Mouse (Mus musculus): ENCODE data around the gene Cd3eap. TPM values are rescaled to one million over a fixed set of nuclear protein-coding genes. Genes with fewer than 3 reads are reported as not detected.
A peak's percentile ranks its signal among the peaks of the same experiment; 100 is the strongest.

Cd3eap gene
- polyA plus RNA-seq, 1 experiment from 2014 or later, result 20.5 TPM

DNA sequence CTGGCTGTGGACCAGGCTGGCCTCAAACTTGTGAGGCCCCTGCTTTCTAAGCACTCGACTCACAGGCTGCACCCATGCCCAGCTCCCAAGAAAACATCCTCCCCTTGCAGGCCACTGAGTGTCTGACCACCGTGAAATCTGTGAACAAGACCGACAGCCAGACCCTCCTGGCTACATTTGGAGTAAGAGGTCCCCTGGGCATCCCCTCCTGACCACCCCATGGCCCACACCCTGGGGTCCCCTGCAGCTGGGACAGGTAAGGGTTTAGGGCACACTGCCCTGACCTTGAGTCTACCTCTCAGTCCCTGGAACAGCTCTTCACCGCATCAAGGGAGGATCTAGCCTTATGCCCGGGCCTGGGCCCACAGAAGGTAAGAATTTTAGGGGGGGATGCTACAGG, 4.3 kb downstream of the Cd3eap start:
- Histone ChIP-seq H3K79me2 (ENCODE audit: inconsistent target) (no peaks in the 10 kb centered on the region), H3K27ac (no peak overlapping the region), H3K36me3 (ENCODE audit: inconsistent target) (peaks cover 28% of the 10 kb centered on the region; the same call in 1 of the 2 replicates), H3K4me3 (ENCODE audit: inconsistent target) (no peak overlapping the region)
- 98% methylated on average over 5 of the region's 5 CpGs for WGBS (ENCODE audit: missing documents)

DNA sequence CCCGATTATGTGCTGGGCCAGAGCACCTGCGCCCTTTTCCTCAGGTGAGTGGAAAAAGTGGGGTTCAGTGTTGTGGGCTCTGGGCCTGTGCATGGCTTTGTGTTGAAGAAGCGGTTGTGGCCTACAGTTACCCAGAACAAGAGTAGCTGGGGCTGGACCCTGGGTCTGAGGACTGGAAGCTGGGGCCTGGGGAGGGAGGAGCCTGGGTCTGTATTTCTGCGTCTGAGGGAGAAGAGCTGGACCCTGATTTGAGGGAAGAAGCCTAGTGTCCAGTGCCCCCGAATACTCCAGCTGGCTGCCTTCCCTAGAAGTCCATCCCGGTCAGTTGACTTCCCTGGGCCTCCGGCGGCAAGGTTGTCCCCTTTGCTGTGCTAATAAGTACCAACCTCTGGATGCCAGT, 9.1 kb downstream of the Cd3eap start:
- WGBS (ENCODE audit: missing documents), result 97% methylated on average over 8 of the region's 8 CpGs
- Histone ChIP-seq H3K36me3 (ENCODE audit: inconsistent target) (peaks cover 39% of the 10 kb centered on the region; the same call in 1 of the 2 replicates), H3K27ac (no peak overlapping the region), H3K79me2 (ENCODE audit: inconsistent target) (no peaks in the 10 kb centered on the region), H3K4me3 (ENCODE audit: inconsistent target) (no peak overlapping the region)

DNA sequence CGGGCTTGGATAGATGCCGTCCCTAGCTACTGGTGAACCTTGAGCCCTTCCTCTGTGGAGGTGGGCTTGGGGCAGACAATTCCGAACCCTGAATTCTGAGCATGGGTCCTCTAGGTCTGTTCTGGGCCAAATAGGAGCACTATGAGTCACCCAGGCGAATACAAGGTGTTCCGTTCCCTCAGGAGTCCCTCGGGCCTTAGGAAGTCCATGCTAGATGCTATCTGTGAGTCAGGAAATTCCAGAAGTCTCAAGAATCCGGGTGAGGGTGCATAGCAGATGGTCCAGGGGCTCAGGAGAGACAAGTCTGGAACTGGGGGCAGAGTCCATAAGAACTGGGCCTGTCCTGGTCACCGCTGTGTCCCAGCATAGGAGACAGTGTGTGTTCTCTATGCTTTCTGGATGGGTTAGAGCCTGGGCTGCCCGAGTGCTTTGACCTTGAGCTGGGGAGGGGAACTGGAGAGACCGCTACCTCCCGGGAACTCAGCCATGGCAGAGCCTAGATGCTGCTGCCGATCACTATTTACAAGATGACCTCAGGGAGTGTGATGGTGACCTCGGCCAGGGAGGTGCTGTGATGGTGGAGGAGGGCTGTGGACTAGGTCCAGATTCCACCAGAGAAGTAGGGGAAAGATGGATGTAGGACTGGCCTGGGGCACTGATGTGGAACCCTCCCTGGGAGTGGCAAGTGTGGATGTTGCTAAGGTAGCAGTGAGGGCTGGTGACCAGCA, 9.9 kb downstream of the Cd3eap start:
- Histone ChIP-seq H3K27ac (no peak overlapping the region), H3K79me2 (ENCODE audit: inconsistent target) (no peaks in the 10 kb centered on the region), H3K36me3 (ENCODE audit: inconsistent target) (peaks cover 32% of the 10 kb centered on the region; the same call in 1 of the 2 replicates), H3K4me3 (ENCODE audit: inconsistent target) (no peak overlapping the region)
- 93% methylated on average over 13 of the region's 13 CpGs for WGBS (ENCODE audit: missing documents)

DNA sequence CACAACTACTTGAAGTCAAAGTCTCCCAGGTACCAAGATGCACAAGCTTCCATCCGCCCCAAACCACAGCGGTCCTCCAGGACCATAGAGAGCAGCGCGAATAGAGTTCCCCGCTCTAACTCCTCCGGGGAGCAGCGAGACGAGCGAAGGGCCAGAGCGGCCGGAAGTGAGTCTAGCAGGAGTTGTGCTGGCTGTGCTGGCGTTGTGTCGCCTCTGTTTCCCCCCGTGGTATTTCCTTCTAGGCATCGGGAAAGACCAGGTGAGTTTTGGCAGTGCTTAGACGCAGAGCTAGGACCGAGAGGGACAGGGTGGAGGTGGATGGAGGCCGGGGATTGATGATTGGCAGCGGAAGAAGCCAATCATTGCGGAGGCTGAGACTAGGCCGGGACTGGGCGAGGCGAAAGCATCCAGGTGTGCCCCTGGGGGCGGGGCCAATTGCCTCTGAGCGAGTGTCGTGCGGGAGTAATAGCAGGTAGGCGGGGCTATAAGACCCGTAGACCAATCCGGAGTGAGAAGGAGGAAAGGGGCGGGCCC, 14.3 kb downstream of the Cd3eap start:
- H3K79me2 ChIP-seq (ENCODE audit: inconsistent target), result no peaks in the 10 kb centered on the region
- WGBS (ENCODE audit: missing documents), result under 1% methylated on average over 31 of the region's 31 CpGs
- peak overlapping the region; percentile 63 for H3K4me3 ChIP-seq (ENCODE audit: inconsistent target)
- peak overlapping the region; percentile 25 for H3K27ac ChIP-seq
- H3K36me3 ChIP-seq (ENCODE audit: inconsistent target), result peaks cover 11% of the 10 kb centered on the region; the same call in 1 of the 2 replicates

DNA sequence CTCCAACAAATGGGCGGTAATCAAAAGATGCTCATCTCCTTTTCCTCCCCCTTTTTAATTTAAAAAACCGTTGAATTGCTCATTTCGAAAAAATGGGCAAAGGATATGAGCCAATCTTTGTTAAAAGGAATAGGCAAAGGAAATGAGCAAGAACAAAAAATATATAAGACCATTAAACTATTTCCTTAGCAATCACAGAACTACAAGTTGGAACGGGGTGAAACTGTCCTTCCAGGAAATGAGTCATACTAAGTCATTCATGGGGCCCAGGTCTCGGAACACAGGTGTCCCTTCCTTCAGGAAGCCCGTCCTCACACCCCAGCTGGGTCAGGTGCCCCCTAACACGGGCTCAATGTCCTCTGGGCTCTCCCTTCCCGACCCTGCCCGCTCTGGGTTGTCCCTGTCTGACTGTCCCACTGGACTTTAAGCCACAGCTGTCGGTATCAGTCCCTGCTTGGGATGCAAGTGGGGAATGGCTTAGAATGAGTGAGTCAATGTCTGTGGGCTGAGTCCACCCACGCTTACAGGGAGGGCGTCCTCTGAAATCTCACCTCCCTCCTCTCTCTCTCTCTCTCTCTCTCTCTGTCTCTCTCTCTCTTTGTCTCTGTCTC, 14.9 kb downstream of the Cd3eap start, which contains the start of gene Ercc1:
Gene Ercc1 (plus strand): TSS at position 542 of the 611 bp plus-strand sequence.
- Histone ChIP-seq H3K27ac (peak within 1 kb of the TSS; percentile 25), H3K4me3 (ENCODE audit: inconsistent target) (peak within 1 kb of the TSS; percentile 63), H3K36me3 (ENCODE audit: inconsistent target) (peaks cover 11% of the 10 kb centered on the region; the same call in 1 of the 2 replicates), H3K79me2 (ENCODE audit: inconsistent target) (no peaks in the 10 kb centered on the region)
- WGBS (ENCODE audit: missing documents), result 9% methylated on average over 12 of the region's 12 CpGs

DNA sequence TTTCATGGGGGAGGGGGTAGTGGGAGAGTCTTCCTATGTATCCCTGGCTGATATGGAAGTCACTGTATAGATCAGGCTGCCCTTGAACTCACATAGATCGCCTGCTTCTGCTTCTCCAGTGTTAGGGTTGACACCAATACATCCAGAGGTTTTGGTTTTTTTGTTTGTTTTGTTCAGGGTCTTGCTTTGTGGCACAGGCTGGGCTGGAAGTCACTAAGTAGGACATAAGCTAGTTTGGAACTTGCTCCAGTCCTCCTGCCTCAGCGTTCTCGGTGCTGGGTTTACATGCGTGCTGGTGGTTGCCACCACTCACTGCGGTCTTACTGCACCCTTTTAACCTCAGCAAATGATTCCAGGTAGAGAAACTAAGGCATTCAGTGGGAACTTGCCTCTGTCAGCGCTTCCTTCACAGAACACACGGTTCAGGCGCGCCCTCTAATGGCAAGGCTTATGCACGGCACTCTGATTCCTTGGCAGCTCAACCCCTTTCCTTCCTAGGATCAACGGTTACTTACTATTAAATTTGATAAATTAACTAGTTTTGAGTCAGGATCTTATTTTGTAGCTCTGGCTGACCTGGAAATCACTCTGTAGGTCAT, 16.0 kb downstream of the Cd3eap start:
- Histone ChIP-seq H3K79me2 (ENCODE audit: inconsistent target) (no peaks in the 10 kb centered on the region), H3K27ac (no peak overlapping the region), H3K36me3 (ENCODE audit: inconsistent target) (peaks cover 4% of the 10 kb centered on the region; the same call in 1 of the 2 replicates), H3K4me3 (ENCODE audit: inconsistent target) (no peak overlapping the region)
- 0% methylated on average over 11 of the region's 11 CpGs for WGBS (ENCODE audit: missing documents)

DNA sequence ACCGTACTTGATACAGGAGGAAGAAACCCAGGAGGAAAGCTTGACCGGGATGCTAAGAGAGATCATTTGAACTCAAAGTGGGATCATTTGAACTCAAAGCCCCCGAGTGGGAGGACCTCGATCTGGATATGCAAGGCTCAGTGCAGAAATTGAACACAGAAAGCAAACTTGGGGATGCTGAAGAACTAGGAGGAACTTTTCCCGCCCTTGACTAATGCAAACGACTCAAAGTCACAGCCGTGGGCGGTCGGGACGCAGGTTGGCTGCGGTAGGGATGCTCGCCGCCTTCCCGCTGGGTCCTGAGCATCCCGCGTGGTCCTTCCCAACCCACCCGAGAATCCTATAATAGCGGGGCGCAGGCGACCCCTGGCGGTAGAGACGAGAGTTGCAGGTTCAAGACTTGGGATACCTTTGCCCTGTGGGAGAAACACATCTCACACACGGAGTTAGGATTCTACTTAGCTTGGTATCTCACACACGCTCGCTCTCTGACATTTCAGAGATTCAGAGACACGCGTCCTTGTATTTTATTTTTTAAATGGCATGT, 16.7 kb downstream of the Cd3eap start:
- H3K79me2 ChIP-seq (ENCODE audit: inconsistent target), result no peaks in the 10 kb centered on the region
- 1% methylated on average over 27 of the region's 27 CpGs for WGBS (ENCODE audit: missing documents)
- no peak overlapping the region for H3K27ac ChIP-seq
- no peaks in the 10 kb centered on the region for H3K36me3 ChIP-seq (ENCODE audit: inconsistent target)
- no peak overlapping the region for H3K4me3 ChIP-seq (ENCODE audit: inconsistent target)

DNA sequence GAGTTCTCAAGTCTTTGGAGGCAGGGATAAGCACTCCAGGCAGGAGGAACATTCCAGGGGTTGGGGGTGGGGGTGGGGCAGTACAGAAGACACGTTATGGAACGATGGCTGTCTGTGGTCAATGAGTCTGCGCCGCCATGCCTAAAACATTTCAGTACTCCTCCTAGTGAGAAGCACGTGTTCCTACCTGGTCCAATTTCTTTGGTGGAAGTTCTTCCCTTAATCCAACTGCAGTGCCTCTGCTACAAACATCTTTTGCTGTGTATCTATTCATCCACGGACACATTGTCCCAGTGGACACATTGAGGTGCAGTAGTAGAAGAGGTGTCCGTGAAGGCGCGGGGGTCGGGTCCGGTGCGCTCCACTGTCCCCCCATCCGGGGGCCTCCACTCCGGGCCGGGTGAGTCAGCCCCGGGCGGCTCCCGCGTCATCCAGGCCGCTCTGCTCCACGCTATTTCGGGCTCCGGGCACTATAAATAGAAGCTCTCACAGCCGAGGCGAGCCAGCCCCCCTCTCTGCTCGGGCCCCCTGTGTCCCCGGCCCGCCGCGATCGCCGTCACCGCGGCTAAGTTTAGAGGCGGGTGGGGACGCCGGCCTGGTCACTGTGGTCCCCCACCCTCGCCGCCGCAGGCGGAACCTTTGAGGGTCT, 17.4 kb downstream of the Cd3eap start:
- Histone ChIP-seq H3K36me3 (ENCODE audit: inconsistent target) (no peaks in the 10 kb centered on the region), H3K27ac (no peak overlapping the region), H3K4me3 (ENCODE audit: inconsistent target) (no peak overlapping the region), H3K79me2 (ENCODE audit: inconsistent target) (no peaks in the 10 kb centered on the region)
- 2% methylated on average over 41 of the region's 41 CpGs for WGBS (ENCODE audit: missing documents)

DNA sequence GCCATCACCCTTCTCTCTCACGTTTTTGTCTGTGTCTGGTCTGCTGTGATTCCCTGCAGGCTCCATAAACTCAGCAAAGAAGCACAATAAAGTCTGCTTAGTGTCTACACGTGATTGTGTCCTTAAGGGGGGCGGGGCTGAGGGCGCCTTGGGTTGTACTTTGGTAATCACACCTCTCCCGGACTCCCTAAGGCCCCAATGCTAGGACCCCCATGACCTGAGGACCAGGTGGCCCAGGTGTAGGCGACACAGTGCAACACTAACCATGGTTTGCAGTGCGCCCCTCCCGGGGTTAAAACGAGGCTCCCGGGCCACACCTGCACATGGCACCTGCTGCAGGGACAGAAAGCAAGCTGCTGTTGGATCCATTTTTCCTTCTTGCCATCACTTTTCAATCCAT, 18.0 kb downstream of the Cd3eap start:
- Histone ChIP-seq H3K27ac (no peak overlapping the region), H3K4me3 (ENCODE audit: inconsistent target) (no peak overlapping the region), H3K79me2 (ENCODE audit: inconsistent target) (no peaks in the 10 kb centered on the region), H3K36me3 (ENCODE audit: inconsistent target) (no peaks in the 10 kb centered on the region)
- 43% methylated on average over 10 of the region's 10 CpGs for WGBS (ENCODE audit: missing documents)

DNA sequence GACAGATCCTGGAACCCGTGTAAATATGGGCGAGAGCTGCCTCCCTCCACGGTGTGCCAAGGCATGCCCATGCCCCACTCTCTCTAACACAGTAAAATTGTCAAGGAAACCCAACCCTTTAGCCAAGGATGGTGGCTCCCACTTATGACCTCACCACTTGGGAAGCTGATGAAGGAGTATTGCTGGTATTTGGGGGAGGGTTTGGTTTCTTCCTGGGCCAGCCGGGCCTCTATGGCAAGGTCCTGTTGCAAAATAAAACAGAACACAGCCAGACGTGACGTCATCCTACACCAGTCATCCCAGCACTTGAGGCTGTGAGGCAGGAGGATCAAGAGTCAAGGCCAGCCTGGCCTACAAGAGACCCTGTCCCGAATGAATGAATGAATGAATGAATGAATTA, 20.7 kb downstream of the Cd3eap start:
- Histone ChIP-seq H3K4me3 (ENCODE audit: inconsistent target) (no peak overlapping the region), H3K36me3 (ENCODE audit: inconsistent target) (no peaks in the 10 kb centered on the region), H3K79me2 (ENCODE audit: inconsistent target) (no peaks in the 10 kb centered on the region), H3K27ac (no peak overlapping the region)
- WGBS (ENCODE audit: missing documents), result 51% methylated on average over 7 of the region's 7 CpGs

DNA sequence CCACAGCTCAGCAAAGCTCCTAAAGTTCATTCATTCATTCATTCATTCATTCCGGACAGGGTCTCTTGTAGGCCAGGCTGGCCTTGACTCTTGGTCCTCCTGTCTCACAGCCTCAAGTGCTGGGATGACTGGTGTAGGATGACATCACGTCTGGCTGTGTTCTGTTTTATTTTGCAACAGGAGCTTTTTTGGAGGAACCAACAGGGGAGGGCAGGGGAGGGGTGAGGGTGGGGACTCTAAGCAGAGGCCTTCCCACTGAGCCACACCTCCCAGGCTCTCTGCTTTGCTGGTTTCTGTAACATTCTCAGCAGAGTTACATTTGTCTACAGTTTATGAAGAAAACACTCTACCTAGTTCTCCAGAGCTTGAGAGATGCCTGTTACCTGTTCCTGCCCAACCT, 21.2 kb downstream of the Cd3eap start:
- WGBS (ENCODE audit: missing documents), result 55% methylated on average over 2 of the region's 2 CpGs

DNA sequence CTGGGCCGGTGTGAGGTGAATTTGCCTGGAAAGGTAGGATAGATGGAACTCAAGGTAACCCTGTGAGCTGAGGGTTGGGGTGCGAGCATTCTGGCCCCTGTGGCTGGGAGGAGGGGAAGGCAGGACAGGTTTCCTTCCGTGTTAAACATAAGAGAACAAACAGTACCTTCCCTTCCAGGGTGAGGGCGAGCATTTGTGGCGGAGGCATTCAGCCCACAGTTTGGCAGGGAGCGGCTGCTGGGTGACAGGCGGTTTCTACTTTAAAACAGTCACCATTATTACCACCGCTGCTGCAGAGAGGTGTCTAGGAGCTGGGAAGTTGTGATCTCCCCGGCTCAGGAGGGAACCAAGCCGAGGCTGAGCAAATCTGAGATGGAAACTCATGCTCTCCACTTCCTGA, 22.2 kb downstream of the Cd3eap start:
- no peak overlapping the region for H3K27ac ChIP-seq
- H3K4me3 ChIP-seq (ENCODE audit: inconsistent target), result no peak overlapping the region
- WGBS (ENCODE audit: missing documents), result 56% methylated on average over 10 of the region's 10 CpGs
- no peaks in the 10 kb centered on the region for H3K36me3 ChIP-seq (ENCODE audit: inconsistent target)
- no peaks in the 10 kb centered on the region for H3K79me2 ChIP-seq (ENCODE audit: inconsistent target)

More for the DNA sequence above, 21.2 kb downstream of the Cd3eap start:
- Histone ChIP-seq H3K4me3 (ENCODE audit: inconsistent target) (no peak overlapping the region), H3K79me2 (ENCODE audit: inconsistent target) (no peaks in the 10 kb centered on the region), H3K27ac (no peak overlapping the region), H3K36me3 (ENCODE audit: inconsistent target) (no peaks in the 10 kb centered on the region)

DNA sequence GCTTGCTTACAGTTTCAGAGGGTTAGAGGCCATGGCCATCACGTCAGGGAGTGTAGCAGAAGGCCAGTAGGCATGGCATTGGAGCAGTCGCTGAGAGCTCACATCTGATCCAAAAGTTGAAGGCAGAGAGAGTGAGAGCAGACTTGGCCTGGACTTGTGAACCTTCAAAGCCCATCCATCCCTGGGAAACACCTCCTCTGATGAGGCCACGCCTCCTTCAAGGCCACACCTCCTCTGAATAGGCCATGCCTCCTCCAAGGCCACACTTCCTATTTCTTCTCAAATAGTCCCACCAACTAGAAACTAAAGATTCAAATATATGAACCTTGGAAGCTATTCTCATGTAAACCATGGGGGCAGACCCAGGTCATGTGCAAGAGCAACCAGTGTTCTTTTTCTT, 23.7 kb downstream of the Cd3eap start:
- Histone ChIP-seq H3K36me3 (ENCODE audit: inconsistent target) (no peaks in the 10 kb centered on the region), H3K4me3 (ENCODE audit: inconsistent target) (no peak overlapping the region)
- 41% methylated on average over 3 of the region's 3 CpGs for WGBS (ENCODE audit: missing documents)

DNA sequence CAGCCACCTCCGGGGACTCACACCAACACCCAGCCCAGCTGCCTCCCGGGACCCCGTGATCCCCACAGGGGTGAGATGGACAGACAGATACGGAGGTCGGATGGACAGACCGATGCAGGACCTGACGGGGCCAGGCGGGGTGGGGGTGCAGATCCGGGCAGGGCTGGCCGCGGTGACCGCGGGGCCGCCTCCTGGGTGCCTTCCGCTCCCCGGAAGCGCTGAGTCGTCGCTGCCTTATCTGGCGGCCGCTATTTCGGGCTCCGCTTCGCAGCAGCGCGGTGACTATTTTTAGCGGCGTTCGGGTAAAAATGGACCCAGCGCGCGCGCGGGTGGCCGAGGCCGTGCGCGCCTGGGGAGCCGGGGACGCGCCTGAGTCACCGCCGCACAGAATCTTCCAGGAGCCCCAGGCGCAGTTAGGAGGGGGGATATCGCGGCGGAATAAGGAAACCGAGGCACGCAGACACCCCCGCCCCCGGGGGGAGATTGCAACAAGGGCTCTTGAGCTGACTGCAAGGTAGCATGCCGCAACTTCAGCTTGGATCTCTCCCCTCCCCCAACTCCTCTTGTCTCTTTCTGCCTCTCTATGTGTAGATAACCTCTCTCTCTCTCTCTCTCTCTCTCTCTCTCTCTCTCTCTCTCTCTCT, 26.5 kb downstream of the Cd3eap start:
- no peaks in the 10 kb centered on the region for H3K79me2 ChIP-seq (ENCODE audit: inconsistent target)
- 1% methylated on average over 37 of the region's 52 CpGs for WGBS (ENCODE audit: missing documents)
- H3K4me3 ChIP-seq (ENCODE audit: inconsistent target), result peak overlapping the region; percentile 31
- no peaks in the 10 kb centered on the region for H3K36me3 ChIP-seq (ENCODE audit: inconsistent target)
- peak overlapping the region; percentile 38; the same call in 1 of the 2 replicates for H3K27ac ChIP-seq

More for the DNA sequence above, 23.7 kb downstream of the Cd3eap start:
- Histone ChIP-seq H3K27ac (no peak overlapping the region), H3K79me2 (ENCODE audit: inconsistent target) (no peaks in the 10 kb centered on the region)
